Mouse (Mus musculus) CD4-positive, CD25-positive, alpha-beta regulatory T cell, adult 2 months (primary cell): Measurements from ENCODE around the gene Metap1d.
A peak's percentile ranks its signal among the peaks of the same experiment; 100 is the strongest.

Experiments
- DNase-seq: peaks from one replicate; pipeline ENCODE4 v3.0.0-alpha.2; 2012; ENCODE audit warnings: low read depth, low spot score

Metap1d gene

GRCm38 (mm10) chr2:71474345-71474744, 21.3 kb downstream of the Metap1d start:
- no peak for DNase-seq

GRCm38 (mm10) chr2:71475311-71475710, 22.2 kb downstream of the Metap1d start:
- no peak for DNase-seq

GRCm38 (mm10) chr2:71475760-71476159, 22.7 kb downstream of the Metap1d start:
- no peak for DNase-seq

- DNase-seq: peak; percentile 4
These were observed 24.7 kb downstream of the Metap1d start for GRCm38 (mm10) chr2:71477787-71478186.

GRCm38 (mm10) chr2:71479917-71480316, 26.8 kb downstream of the Metap1d start:
- no peak for DNase-seq

- no peak for DNase-seq
These were observed 28.7 kb downstream of the Metap1d start for GRCm38 (mm10) chr2:71481825-71482224.

- DNase-seq: no peak
These were observed 30.1 kb downstream of the Metap1d start for GRCm38 (mm10) chr2:71483046-71483716.

GRCm38 (mm10) chr2:71483717-71484066, 30.6 kb downstream of the Metap1d start:
- DNase-seq: no peak

- DNase-seq: no peak
These were observed 38.2 kb downstream of the Metap1d start for GRCm38 (mm10) chr2:71491295-71491694.

GRCm38 (mm10) chr2:71493161-71493683, 40.1 kb downstream of the Metap1d start:
- no peak for DNase-seq

- no peak for DNase-seq
These were observed 41.4 kb downstream of the Metap1d start for GRCm38 (mm10) chr2:71494503-71494902.

- DNase-seq: no peak
These were observed 41.9 kb downstream of the Metap1d start for GRCm38 (mm10) chr2:71494971-71495370.

GRCm38 (mm10) chr2:71497175-71497574, 44.1 kb downstream of the Metap1d start:
- no peak for DNase-seq

GRCm38 (mm10) chr2:71499276-71500230, 46.5 kb downstream of the Metap1d start:
- no peak for DNase-seq

- DNase-seq: no peak
These were observed 51.8 kb downstream of the Metap1d start for GRCm38 (mm10) chr2:71504852-71505251.

GRCm38 (mm10) chr2:71511209-71511608, 58.1 kb downstream of the Metap1d start:
- no peak for DNase-seq

GRCm38 (mm10) chr2:71512326-71512725, 59.2 kb downstream of the Metap1d start:
- DNase-seq: no peak

GRCm38 (mm10) chr2:71516995-71517394, 63.9 kb downstream of the Metap1d start:
- DNase-seq: no peak

GRCm38 (mm10) chr2:71517466-71518099, 64.5 kb downstream of the Metap1d start:
- no peak for DNase-seq

- DNase-seq: no peak
These were observed 69.8 kb downstream of the Metap1d start for GRCm38 (mm10) chr2:71522871-71523270.

- no peak for DNase-seq
These were observed 70.4 kb downstream of the Metap1d start for GRCm38 (mm10) chr2:71523431-71523830.

- no peak for DNase-seq
These were observed 71.7 kb downstream of the Metap1d start for GRCm38 (mm10) chr2:71524763-71525162.
